In genomic region chr13:75706882-75707816, GRCm38 (mm10) we compare ENCODE assay signal across 7 mouse cellular contexts. TPM values are rescaled to one million over a fixed set of nuclear protein-coding genes. Genes with fewer than 3 reads are reported as not detected.
A peak's percentile ranks its signal among the peaks of the same experiment; 100 is the strongest.
DNase-seq lines count a peak whose midpoint lies in the region; ATAC-seq lines count a peak whose summit lies in the region.

No protein-coding gene starts in this region.

- peak overlapping the region; percentile 83 for H3K4me3 ChIP-seq in intestine, embryonic 15.5 days (replicated peaks)
- H3K4me3 ChIP-seq in midbrain, embryonic 11.5 days (ENCODE audit: low read depth, low read length) = peak overlapping the region; percentile 80

- H3K4me2 ChIP-seq in intestine, embryonic 15.5 days (replicated peaks) = peak overlapping the region; percentile 85
- peak overlapping the region; percentile 60 for H3K4me2 ChIP-seq in midbrain, embryonic 11.5 days

- peaks cover 12% of the 10 kb centered on the region; the same call in 1 of the 2 replicates for H3K4me1 ChIP-seq in intestine, embryonic 15.5 days (replicated peaks)
- peaks cover 3% of the 10 kb centered on the region; the same call in 1 of the 2 replicates for H3K4me1 ChIP-seq in midbrain, embryonic 11.5 days (ENCODE audit: control insufficient read depth, insufficient read depth, low read length)

- H3K27ac ChIP-seq in intestine, embryonic 15.5 days = peak overlapping the region; percentile 58
- H3K27ac ChIP-seq in midbrain, embryonic 11.5 days (ENCODE audit: low read depth, low read length) = peak overlapping the region; percentile 40; the same call in 1 of the 2 replicates

- peak; percentile 100 for ATAC-seq in intestine, embryonic 15.5 days
- ATAC-seq in midbrain, embryonic 11.5 days (ENCODE audit: low FRiP score) = peak; percentile 100

- H3K27me3 ChIP-seq in intestine, embryonic 15.5 days (replicated peaks) = no peaks in the 10 kb centered on the region
- peaks cover 7% of the 10 kb centered on the region; the same call in 1 of the 2 replicates for H3K27me3 ChIP-seq in midbrain, embryonic 11.5 days (ENCODE audit: control insufficient read depth, insufficient read depth, low read length)

- peak overlapping the region; percentile 74 for H3K9ac ChIP-seq in intestine, embryonic 15.5 days
- H3K9ac ChIP-seq in midbrain, embryonic 11.5 days (ENCODE audit: low read length) = peak overlapping the region; percentile 70

- H3K36me3 ChIP-seq in intestine, embryonic 15.5 days = no peaks in the 10 kb centered on the region
- no peaks in the 10 kb centered on the region for H3K36me3 ChIP-seq in midbrain, embryonic 11.5 days (ENCODE audit: control insufficient read depth, insufficient read depth, low read length)

- intact Hi-C loops in gastrocnemius, postnatal 36 days (cut with DNase I) = loop anchor here (5.0 to 10.0 kb wide), 3 partner anchors 35 to 318 kb away; no protein-coding TSS in a partner anchor
- intact Hi-C loops in left cerebral cortex, postnatal 25 days (cut with DNase I) = loop anchor here (2.0 to 5.0 kb wide), 5 partner anchors 35 to 480 kb away; partner anchors contain the start of gene Rhobtb3

- no peaks in the 10 kb centered on the region for H3K9me3 ChIP-seq in intestine, embryonic 15.5 days
- no peaks in the 10 kb centered on the region for H3K9me3 ChIP-seq in midbrain, embryonic 11.5 days (ENCODE audit: control insufficient read depth, low read length)

- peak; percentile 97 for DNase-seq in adrenal gland, adult 2 months
- DNase-seq in embryo, embryonic 11.5 days (ENCODE audit: low read depth, low spot score) = peak; percentile 87
- peak; percentile 84 to 91 for DNase-seq in gastrocnemius, postnatal 36 days
- peak; percentile 83 to 94 for DNase-seq in left cerebral cortex, postnatal 25 days (ENCODE audit: low spot score in 2 of 2)
- peak; percentile 98 for DNase-seq in midbrain, embryonic 11.5 days (ENCODE audit: low spot score, missing footprints)
- DNase-seq in skeletal muscle tissue, adult 2 months (ENCODE audit: low read depth, low spot score) = peak; percentile 95

- 6% methylated on average over 64 of the region's 64 CpGs for WGBS in intestine, embryonic 15.5 days
- WGBS in midbrain, embryonic 11.5 days = 8% methylated on average over 56 of the region's 64 CpGs

RNA-seq across cellular contexts. Expression of gene Ell2, which starts 0.6 kb away (rescaled TPM):
- total RNA-seq in adrenal gland, adult 2 months (2021) = 100 to 1,000 TPM in 1 of 2 experiments, 10 to 100 TPM in 1; 49.6 to 165 TPM
- 1.8 and 2.2 TPM in 2 replicates for polyA plus RNA-seq in adrenal gland, adult 2 months (2012; rRNA removed)
- 10 to 100 TPM; 24.4 to 34.0 TPM for total RNA-seq in gastrocnemius, postnatal 36 days (2021)
- 5.7 and 6.3 TPM in 2 replicates for polyA plus RNA-seq in intestine, embryonic 15.5 days (2015; fragmentation: Nextera tagmentation; extraction: Ambion mirVana)
- 10 to 100 TPM; 54.1 to 55.9 TPM for total RNA-seq in left cerebral cortex, postnatal 25 days (2021)
- 5.1 and 6.2 TPM in 2 replicates for polyA plus RNA-seq in midbrain, embryonic 11.5 days (2014; fragmentation: Nextera tagmentation; extraction: Ambion mirVana)

Comparison
In these comparisons a context has a peak if more than half of its experiments do, and no peak if none do; other contexts are left out.
1. Peak in every context shown above with its lines: DNase-seq, ATAC-seq, H3K4me3 ChIP-seq and H3K27ac ChIP-seq.